Mouse (Mus musculus) gastrocnemius, postnatal 36 days (tissue): ENCODE data around the gene Rtn4rl1. TPM values are rescaled to one million over a fixed set of nuclear protein-coding genes. Genes with fewer than 3 reads are reported as not detected.

Source experiments
- DNase-seq, 2 experiments: peaks; one replicate each; pipeline ENCODE4 v3.0.0; 2022
- intact Hi-C: fragments of 180-260 bp; cut with DNase I; formaldehyde crosslinking; loops from one replicate; pipeline ENCODE4 v1.15.1; 2025
- total RNA-seq, 2 experiments: library from RNA; stranded (reverse); gene quantifications; 2 replicates each; pipeline ENCODE4 v1.2.3; 2021

The Rtn4rl1 gene
- total RNA-seq, 2 experiments from 2014 or later: 1.0 TPM

DNA sequence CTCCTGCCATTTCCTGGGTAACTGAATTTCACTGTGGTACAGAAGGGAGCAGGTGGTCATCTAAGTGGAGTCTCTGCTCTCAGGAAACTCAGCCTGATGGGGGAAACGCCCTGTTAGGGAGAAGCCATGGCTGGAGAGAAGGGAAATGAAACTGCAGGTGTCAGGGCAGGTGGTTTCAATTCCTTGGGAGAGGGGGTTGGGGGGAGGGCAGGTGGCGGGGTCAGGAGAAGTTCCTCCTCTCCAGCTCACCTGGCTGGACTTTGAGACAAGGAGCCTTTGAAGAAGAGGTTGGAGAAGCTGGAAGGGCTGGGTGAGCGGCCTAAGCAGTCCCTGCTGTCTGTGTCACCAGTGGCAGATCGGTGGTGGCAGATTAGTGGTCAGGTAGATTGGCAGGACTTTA lies 12.8 kb downstream of the Rtn4rl1 start:
- intact Hi-C loops: no loop called here
- no peak for DNase-seq

DNA sequence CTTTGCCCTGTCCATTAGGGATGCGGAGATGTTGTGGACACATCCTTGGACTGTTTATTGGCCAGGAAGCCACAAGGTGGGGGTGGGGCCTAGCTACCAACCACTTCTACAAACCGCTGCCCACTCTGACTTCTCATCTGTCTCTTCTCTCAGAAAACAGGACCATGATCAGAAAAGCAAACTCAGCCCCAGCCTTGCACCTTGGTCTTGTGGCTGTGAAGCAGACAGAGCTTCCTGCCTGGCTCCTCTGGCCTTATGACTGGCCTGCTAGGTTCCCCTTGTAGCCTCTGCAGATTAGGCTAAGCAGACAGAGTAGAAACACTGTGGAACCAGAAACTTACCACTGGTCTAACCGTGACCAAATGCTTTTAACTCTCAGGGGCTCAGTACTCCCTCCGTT lies 15.8 kb downstream of the Rtn4rl1 start:
- DNase-seq: no peak
- intact Hi-C loops: no loop called here

DNA sequence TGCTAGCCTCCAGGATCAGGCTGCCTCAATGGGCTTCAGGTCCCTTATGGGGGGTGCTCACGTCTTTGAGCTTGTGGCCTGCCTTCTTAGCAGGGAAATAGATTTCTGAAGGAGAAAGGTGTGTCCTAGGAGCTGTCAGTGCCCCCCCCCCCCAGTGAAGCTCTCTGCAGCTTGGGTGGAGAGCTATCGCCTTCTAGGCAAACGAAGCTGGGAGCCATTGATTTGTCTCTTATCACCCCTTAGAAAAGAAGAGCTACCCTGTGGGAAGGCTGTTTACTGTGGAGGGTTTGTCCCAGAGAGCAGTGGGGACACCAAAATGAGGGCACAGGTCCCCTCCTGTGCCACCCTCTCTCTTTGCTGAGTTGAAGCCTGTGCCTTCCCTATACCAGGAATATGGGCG lies 16.5 kb downstream of the Rtn4rl1 start:
- intact Hi-C loops: no loop called here
- DNase-seq: no peak

DNA sequence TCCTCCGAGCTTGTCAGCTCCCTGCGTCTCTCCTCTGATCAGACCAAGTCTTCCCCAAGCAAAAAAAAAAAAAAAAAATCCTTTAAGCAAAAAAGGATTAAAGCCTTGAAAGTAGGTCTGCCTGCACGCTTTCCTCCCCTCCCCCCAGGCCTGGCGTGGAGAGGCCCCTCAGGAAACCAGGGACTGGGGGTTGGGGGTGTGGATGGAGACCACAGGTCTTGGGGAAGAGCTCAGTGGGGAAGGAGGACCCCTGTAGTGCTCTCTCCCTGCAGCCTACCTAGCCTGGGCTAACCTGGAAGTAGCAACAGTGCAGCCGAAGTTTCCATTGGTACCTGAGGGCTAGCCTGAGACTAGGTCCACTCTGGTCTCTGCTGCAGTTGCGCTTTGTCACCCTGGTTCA lies 17.2 kb downstream of the Rtn4rl1 start:
- DNase-seq: no peak
- intact Hi-C loops: no loop called here

DNA sequence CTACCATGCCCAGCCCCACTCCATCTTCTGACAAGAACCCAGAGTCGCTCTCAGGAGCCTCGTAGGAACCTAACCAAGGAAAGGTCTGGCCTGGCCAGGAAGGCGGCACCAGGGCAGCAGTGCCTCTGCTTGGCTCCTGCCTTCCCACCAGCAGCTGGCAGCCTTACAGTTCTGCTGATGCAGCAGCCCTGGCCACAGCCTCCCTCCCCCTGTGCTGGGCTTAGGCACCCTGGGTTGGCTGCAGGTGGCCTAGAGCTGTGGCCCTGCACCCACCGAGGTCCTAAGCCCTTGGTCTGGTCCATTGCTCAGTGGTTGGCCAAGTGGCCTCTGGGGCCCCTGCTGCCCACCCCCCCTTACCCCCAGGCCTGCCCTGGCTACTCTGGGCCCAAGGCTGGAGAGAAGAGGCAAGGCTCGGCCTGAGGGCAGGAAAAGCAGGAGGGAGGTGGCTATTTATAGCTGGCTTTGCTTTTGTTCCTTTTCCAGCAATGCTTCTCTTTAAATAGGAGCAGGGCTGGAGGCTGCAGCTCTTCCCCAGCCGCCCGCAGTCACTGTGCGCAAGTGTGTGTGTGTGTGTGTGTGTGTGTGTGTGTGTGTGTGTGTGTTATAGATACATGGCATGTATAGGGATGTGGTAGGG lies 18.6 kb downstream of the Rtn4rl1 start:
- intact Hi-C loops: no loop called here
- DNase-seq: peak in 1 of 2 experiments; percentile 45

DNA sequence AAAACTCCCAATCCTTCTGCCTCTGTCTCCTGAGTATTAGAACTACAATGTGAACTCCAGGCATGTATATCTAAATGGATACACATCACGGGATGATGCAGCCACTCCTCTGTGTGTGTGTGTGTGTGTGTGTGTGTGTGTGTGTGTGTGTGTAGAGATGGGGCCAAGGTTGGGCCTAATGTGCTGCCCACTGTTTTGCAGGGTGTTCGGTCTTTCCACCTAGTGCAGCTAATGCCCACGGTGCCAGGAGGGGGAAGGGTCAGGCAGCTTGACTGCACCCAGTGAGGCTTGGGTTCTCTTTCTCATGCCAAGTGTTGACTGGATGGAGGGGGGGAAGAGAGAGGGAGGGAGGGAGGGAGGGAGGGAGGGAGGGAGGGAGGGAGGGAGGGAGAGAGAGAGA lies 19.3 kb downstream of the Rtn4rl1 start:
- intact Hi-C loops: no loop called here
- no peak for DNase-seq

DNA sequence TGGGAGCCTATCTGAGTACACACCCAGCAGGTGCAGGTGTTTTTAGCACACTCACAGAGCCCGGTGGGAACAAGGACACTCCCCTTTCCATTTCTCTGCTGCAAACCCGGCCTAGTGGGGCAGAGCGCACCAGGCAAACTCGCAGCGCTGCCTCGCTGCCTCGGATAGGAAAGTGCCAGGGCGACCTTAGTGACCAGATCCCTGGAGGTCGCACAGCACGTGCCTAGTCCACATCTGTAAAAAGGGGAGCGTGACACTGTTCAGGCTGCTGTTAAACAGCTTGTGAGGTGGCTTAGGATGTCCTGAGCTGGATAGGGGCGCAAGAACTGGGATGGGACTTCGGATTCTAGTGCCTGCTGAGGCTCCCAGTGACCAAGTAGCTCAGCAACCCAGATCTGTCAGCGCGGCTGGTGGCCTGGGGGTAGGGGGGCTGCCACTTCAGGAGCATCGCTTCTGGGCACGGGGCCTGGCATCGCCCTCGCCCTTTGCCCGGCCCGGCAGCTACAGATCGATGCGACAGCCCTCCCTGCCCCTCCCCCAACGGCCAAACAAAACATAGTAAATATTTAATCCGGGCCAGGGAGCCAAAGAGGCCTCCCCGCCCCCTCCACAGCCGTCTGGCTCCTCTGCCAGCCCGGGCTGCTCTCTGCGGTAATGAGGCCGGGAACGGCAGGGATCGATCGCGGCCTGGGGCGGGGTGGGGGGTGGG lies 19.9 kb downstream of the Rtn4rl1 start:
- intact Hi-C loops: no loop called here
- peak in 1 of 2 experiments; percentile 24 for DNase-seq

DNA sequence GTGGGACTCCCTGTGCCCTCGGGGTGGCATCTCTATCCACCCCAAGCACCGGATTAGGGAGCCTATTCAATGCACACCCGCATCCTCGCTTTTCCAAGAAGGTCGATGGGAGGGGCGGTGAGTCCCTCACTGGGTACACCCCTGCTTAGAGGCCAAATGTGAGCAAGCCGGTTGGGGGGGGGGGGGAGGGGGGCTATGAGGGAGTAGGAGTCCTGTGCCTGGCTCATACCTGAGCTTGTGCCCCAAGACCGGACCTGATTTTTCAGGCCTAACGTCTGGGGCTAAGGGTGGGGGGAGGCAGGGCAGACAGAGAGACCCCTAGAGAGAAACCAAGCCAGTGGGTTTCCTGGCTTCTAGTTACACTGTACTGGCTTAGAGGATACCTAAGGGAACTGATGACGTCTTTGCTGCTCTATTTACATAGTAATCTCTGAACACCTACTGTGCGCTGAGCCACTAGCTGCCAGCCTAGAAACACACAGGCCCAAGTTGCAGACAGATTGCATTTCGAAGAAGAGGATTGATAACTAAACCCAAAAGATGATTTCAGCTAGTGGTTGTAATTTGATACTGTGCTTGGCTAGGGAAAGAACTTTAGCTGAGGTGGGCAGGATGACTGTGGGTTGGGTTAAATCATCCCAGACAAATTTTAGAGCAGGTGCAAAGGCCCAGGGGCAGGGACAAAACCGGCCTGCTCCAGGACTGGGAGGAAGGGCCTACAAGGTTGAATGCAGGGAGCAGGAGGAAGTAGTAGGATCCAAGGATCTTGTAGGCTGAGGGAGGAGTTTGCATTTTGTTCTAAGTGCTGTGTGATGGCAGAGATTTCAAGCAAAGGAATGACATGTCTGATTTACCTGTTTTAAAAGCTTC lies 20.7 kb downstream of the Rtn4rl1 start:
- no peak for DNase-seq
- intact Hi-C loops: no loop called here

DNA sequence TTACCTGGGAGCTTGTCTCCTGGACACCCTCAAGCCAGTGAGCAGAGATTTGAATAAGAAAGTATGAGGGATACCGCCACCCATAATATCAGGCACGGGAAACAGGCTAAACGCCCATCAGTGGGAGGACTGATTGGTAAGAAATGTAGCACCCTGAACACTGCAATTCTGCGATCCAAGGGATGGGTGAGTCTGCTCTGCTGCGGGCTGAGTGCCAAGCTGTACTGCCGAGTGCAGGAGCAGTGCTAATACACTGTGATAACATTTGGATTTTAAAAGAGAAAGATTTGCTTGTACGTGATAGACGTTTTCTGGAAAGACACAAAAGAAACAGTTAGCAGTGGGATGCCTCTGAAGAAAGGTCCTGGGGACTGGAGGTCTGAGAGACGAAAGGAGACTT lies 26.5 kb downstream of the Rtn4rl1 start:
- peak; percentile 23 to 41 for DNase-seq
- intact Hi-C loops: no loop called here

DNA sequence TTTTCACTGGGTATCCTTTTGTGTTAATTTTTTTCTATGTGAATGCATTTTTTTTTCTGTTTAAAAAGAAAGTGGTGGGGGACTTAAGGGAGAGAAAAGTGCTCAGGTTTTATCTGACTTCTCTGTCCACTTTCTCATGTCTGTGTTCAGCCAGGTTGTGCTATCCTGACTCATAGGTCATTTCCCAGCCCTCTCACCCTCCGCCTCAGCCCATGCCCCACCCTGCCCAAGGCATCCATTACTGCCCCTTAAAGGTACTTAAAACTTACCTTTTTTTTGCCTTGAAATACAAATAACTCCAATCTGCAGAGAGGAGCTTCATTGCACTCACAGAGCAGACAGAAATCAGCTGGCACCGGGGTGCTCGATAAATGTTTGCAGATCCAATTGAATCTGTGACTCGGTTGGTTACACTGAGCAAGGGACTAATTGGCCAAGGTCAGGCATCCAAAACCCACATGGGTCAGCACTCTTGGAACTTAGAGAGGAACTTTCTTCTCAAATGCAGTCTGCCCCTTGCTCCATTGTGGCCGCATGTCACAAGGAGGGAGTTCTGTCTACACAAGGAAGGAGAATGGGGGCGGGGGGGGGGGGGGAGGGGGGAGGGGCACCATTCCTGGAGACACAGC lies 27.0 kb downstream of the Rtn4rl1 start:
- intact Hi-C loops: no loop called here
- DNase-seq: no peak

DNA sequence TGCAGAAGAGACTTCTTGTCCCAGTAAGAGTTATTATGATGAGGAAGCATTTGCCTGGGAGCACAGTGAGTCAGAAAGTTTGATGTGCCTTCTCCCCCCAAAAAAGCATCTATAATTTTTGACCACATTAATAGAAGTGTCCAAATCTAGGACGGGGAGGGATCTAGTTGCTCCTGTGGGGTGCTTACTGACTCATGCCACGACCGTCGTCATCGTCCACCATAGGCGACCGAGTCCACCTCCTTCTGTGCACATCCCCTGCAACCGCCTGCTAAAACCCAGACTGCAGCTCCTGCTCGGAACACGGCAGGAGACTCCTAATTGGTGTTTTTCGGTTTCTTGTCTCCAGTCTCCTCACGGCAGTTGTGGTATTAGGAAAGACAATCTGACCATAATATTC lies 30.5 kb downstream of the Rtn4rl1 start:
- intact Hi-C loops: no loop called here
- no peak for DNase-seq

DNA sequence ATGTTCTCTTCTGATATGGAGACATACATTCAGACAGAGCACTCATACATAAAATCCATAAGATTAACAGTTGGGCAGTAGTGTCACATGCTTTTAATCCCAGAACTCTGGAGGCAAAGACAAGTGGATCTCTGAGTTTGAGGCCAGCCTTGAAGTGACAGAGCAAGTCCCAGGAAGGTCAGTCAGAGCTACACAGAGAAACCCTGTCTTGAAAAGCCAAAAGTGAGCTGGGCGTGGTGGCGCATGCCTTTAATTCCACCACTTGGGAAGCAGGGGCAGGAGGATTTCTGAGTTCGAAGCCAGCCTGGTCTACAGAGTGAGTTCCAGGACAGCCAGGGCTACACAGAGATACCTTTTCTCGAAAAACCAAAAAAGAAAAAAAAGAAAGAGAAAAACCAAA lies 31.3 kb downstream of the Rtn4rl1 start:
- intact Hi-C loops: no loop called here

DNA sequence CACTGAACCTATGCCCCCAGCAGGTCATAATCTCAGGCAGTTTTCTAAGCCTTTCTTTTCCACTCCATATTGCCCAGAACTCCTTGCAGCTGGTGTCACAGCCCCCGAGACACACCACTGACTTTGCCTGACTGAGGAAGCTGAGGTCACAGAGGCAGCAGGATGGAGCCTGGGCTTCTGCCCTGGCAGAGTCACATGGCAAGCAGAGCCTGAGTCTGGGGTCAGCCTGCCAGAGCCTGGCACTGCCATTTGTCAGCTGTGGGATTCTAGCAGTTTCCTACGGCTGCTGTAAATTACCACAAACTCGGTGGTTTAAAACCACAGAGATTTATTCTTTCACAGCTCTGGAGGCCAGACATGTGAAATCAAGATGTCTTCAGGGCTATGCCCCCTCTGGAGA lies 34.0 kb downstream of the Rtn4rl1 start:
- intact Hi-C loops: no loop called here
- DNase-seq: no peak

More for the DNA sequence above, 31.3 kb downstream of the Rtn4rl1 start:
- DNase-seq: no peak

DNA sequence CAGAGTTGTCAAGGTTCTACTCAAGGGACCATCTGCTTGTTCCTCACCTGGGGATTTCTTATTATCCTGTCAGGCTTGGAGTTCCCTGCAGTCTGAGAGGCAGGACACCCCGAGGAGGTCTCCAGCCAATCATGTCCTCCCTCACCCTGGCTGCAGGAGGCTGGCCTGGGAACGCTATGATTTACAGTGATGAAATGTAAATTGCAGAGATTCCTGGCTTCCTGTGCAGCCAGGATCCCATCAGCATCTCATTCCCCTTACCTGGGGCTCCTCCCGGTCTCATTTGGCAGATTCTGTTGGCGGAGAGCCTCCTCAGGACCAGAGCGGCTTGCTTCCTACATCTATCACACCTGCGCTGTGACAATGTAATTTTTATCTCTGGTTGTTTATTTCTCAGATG lies 35.7 kb downstream of the Rtn4rl1 start:
- no peak for DNase-seq
- intact Hi-C loops: no loop called here

DNA sequence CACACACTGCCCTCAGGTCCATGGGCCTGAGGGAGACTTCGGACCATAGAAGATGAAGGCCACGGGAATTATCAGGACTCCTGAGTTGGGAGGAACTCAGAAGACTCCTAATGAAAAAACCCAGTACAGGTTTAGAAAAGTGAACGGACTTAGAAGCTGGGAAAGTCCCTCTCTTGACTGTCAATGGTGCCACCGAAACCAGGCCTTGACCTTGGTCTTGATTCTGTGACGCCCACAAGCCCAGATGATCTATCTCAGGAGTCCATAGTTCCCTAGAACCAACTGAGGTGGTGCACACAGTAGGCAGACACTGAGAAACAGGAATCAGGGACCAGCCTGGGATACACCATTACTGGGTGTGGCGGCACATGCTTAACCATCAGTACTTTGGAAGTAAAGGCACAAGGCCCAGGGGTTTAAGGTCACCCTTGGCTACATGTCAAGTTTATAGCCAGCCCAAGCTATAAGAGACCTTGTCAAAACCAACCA lies 36.7 kb downstream of the Rtn4rl1 start:
- intact Hi-C loops: loop anchor here (2.0 to 5.0 kb wide), 2 partner anchors 38 to 62 kb away; partner anchors contain the start of gene Rtn4rl1
- DNase-seq: no peak

DNA sequence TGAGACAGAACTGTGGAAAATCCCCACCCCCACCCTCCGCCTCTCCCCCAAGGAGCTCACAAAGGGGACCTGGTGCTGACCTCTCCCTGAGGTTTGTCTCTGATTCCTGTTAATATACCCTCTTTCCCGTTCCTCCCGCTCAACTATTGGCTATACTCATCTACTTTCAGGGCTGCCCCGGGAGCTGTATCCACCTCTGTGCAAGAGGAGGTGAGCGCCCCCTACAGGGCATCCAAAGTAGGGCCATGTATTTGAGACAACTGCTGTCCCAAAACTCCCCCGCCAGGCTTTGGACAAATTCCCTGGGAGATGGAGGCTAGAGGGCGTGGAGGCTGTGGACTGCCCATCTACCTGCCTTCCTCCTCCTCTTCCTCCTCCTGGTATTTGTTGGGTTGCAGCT lies 38.2 kb downstream of the Rtn4rl1 start:
- intact Hi-C loops: loop anchor here (2.0 to 5.0 kb wide), 2 partner anchors 39 to 61 kb away; partner anchors contain the start of gene Rtn4rl1
- DNase-seq: peak; percentile 42 to 50

DNA sequence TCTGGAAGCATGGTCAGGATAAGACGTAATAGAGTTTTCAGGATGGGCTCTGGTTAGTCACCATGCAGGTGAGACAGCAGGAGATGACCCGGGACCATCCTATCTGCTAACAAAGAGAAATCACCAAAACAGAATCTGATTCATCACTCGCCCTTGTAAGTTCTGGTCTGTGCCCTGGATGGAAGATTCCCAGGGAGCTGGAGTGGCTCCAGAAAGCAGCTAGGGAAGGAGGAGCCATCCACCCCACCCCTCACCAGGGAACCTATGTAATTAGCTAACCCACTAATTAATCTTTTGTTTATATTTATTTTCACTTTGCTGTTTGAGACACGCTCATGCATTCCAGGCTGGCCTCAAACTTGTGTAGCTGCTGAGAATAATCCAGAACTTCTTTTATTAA lies 38.9 kb downstream of the Rtn4rl1 start:
- intact Hi-C loops: loop anchor here (5.0 kb wide), 1 partner anchor 60 kb away; no protein-coding TSS in a partner anchor
- no peak for DNase-seq

DNA sequence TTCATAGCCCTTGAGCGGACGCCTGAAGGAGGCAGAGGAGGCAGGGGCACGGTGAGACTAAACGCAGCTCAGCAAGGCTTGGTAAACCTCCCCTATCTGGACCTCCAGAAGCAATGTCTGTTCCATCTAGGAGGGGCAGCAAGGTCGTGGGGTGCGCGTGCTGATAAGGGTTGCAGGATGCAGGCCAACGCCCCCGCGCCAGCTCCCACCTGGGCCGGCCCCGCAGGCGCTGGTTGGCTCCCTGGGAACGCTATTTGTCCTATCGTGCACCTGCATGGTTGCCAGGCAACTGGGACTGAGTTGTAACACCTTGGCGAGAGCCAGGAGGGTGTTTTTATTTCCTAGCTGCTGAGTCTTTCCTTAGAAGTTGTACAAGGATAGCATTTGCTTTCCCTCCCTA lies 41.2 kb downstream of the Rtn4rl1 start:
- DNase-seq: no peak
- intact Hi-C loops: loop anchor here (5.0 kb wide), 1 partner anchor 58 kb away; no protein-coding TSS in a partner anchor

DNA sequence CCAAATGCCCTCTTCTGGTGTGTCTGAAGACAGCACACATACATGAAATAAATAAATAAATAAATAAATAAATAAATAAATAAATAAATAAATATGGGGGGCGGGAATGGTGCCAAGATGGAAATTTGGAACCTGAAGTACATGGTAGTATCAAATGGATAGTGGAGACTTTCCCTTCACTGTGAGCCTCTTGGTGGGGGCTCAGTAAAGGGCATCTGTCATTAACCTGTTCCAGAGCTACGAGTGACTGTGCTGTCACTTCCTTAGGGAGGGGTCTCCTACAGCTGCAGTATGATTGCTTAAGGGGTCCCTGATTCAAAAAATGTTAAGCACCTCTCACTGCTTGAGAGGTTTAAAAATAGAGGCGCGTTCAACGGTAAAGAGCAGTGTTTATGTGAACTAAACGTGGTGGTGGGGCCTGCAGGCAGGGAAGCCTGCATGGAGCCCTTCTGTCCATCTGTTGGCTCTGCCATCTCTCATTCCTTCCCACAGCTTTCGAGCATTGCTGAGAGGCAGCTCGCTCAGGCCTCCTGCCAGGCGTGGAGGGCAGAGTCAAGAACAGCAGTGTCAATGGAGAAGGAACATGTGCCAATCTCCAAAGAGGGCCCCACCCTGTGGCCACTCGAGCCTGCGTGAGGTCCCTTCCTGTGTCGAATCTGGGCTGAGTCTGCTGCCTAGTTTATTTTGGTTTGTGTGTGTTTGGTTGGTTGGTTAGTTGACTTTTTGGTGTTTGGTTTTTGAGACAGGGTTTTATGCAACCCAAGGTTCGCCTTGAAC lies 46.8 kb downstream of the Rtn4rl1 start:
- intact Hi-C loops: loop anchor here (5.0 kb wide), 1 partner anchor 37 kb away; no protein-coding TSS in a partner anchor
- no peak for DNase-seq
